Mouse (Mus musculus) limb, embryonic 14.5 days (tissue): Measurements from ENCODE around the gene Tmem189. TPM values are rescaled to one million over a fixed set of nuclear protein-coding genes. Genes with fewer than 3 reads are reported as not detected.

Experiments
- ATAC-seq: fragments of 200-750 bp; cut with Nextera tagmentation; 2 replicates; pipeline ENCODE4 v1.8.0; 2017; ENCODE audit warnings: low read depth, moderate number of reproducible peaks, moderate TSS enrichment; ENCODE audit not compliant: low FRiP score
- DNase-seq: peaks from one replicate; pipeline ENCODE4 v3.0.0-alpha.2; 2015; ENCODE audit warnings: low spot score
- H3K27ac ChIP-seq: fragments of 300-500 bp; sonication (generic); replicated peaks from 2 replicates; pipeline ENCODE4 v1.5.1; 2014; ENCODE audit warnings: low read depth, mild to moderate bottlenecking, low read length, moderate library complexity, mixed read lengths
- H3K27me3 ChIP-seq: fragments of 300-500 bp; sonication (generic); 2 replicates; pipeline ENCODE4 v1.6.1; 2014; ENCODE audit warnings: low read length, mixed read lengths; ENCODE audit not compliant: control insufficient read depth, insufficient read depth
- H3K36me3 ChIP-seq: fragments of 300-500 bp; sonication (generic); 2 replicates; pipeline ENCODE4 v1.6.1; 2014; ENCODE audit warnings: mild to moderate bottlenecking, low read length, moderate library complexity, mixed read lengths; ENCODE audit not compliant: control insufficient read depth, insufficient read depth
- H3K4me1 ChIP-seq: fragments of 300-500 bp; sonication (generic); 2 replicates; pipeline ENCODE4 v1.6.1; 2014; ENCODE audit warnings: antibody characterized with exemption, low read length, mixed read lengths; ENCODE audit not compliant: control insufficient read depth, insufficient read depth
- H3K4me2 ChIP-seq: fragments of 300-500 bp; sonication (generic); replicated peaks from 2 replicates; pipeline ENCODE4 v1.6.1; 2014; ENCODE audit warnings: low read depth, mild to moderate bottlenecking, low read length, moderate library complexity; ENCODE audit not compliant: severe bottlenecking
- H3K4me3 ChIP-seq: fragments of 300-500 bp; sonication (generic); replicated peaks from 2 replicates; pipeline ENCODE4 v1.5.1; 2014; ENCODE audit warnings: low read length
- H3K9ac ChIP-seq: fragments of 300-500 bp; sonication (generic); 2 replicates; pipeline ENCODE4 v1.6.1; 2014; ENCODE audit warnings: mild to moderate bottlenecking, low read depth, low read length, moderate library complexity; ENCODE audit not compliant: severe bottlenecking
- H3K9me3 ChIP-seq: fragments of 300-500 bp; sonication (generic); 2 replicates; pipeline ENCODE4 v1.6.1; 2016; ENCODE audit warnings: low read length; ENCODE audit not compliant: control insufficient read depth
- POLR2A ChIP-seq: fragments of 200-500 bp; IDR thresholded peaks from 2 replicates; pipeline ENCODE4 v1.8.0; 2012; ENCODE audit warnings: inconsistent platforms, mild to moderate bottlenecking, moderate library complexity, borderline replicate concordance; ENCODE audit not compliant: insufficient read depth, insufficient read length; ENCODE audit errors: extremely low read depth
- WGBS: fragments of 180-500 bp; shearing (Covaris S2); extraction: QIAGEN DNeasy Blood & Tissue Kit; methylation state at CpG from one replicate; pipeline ENCODE4 v1.1.7; 2014; 5-methylcytosine and 5-hydroxymethylcytosine counted together
- polyA plus RNA-seq, 2 experiments: library from polyadenylated mRNA; depleted of rRNA in 1 of 2; stranded (reverse) in 1 of 2; unstranded in 1 of 2; fragments of >200 nt; fragmentation: Nextera tagmentation in 1 of 2; extraction: Ambion mirVana in 1 of 2; gene quantifications; 2 replicates each; pipeline versions ENCODE4 v1.2.1 to v1.2.3; 2012 to 2014

Gene Tmem189
- polyA plus RNA-seq, 2 experiments = 39.3 to 58.9 TPM

DNA sequence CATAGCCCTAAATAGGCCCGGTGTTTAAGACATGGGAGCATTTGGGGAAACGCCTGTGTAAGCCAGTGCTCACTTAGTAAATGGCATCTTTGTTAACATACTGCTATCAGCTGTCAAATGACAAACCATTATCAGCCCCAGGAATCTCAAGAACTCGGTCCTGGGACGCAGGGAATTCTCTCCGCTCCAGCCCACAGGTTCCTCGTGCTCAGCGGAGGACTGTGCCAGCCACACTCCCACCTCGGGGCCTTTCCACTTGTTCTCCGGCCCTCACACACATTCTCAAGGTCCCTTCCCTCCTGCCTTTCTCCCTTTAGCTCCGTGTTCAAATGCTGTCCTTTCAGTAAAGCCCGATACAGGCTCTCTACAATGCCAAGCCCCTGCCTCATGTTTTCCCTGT, 30.9 kb downstream of the Tmem189 start:
- DNase-seq (no peak), ATAC-seq (no peak)
- Histone ChIP-seq H3K9ac (no peak overlapping the region), H3K27me3 (no peaks in the 10 kb centered on the region), H3K9me3 (no peaks in the 10 kb centered on the region), H3K36me3 (peaks cover 12% of the 10 kb centered on the region), H3K4me2 (0 out of 2 replicates have a peak overlapping the region, but pooled peaks have one; percentile 97), H3K4me3 (no peak overlapping the region), H3K27ac (no peak overlapping the region), H3K4me1 (peaks cover 20% of the 10 kb centered on the region)
- TF ChIP-seq POLR2A = no peak
- 81% methylated on average over 11 of the region's 11 CpGs for WGBS

DNA sequence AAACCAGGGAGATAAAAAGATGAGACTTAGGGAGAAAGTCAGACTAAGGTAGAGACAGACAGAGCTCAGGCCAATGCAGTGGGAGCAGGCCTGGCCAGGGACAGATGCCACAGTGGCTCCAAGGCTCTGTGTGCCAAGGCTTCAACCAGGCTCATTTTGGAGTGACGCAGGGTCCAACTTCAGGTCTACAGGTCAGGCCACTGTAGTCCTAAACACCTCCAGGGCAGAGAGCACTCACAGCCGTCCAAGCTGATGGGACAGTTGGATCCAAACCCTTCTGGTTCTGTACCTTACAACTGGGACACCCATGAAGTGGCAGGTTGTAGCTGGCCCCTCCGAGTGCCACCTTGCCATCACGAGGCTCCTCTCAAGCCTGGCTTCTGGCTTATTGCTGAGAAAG, 31.6 kb downstream of the Tmem189 start:
- no peak overlapping the region for H3K4me3 ChIP-seq
- ATAC-seq = no peak
- H3K27me3 ChIP-seq = no peaks in the 10 kb centered on the region
- peaks cover 20% of the 10 kb centered on the region for H3K4me1 ChIP-seq
- no peak overlapping the region for H3K9ac ChIP-seq
- H3K36me3 ChIP-seq = peaks cover 20% of the 10 kb centered on the region
- WGBS = 92% methylated on average over 4 of the region's 4 CpGs
- no peak overlapping the region for H3K4me2 ChIP-seq
- H3K9me3 ChIP-seq = no peaks in the 10 kb centered on the region
- no peak overlapping the region for H3K27ac ChIP-seq
- DNase-seq = no peak
- TF ChIP-seq POLR2A = no peak

DNA sequence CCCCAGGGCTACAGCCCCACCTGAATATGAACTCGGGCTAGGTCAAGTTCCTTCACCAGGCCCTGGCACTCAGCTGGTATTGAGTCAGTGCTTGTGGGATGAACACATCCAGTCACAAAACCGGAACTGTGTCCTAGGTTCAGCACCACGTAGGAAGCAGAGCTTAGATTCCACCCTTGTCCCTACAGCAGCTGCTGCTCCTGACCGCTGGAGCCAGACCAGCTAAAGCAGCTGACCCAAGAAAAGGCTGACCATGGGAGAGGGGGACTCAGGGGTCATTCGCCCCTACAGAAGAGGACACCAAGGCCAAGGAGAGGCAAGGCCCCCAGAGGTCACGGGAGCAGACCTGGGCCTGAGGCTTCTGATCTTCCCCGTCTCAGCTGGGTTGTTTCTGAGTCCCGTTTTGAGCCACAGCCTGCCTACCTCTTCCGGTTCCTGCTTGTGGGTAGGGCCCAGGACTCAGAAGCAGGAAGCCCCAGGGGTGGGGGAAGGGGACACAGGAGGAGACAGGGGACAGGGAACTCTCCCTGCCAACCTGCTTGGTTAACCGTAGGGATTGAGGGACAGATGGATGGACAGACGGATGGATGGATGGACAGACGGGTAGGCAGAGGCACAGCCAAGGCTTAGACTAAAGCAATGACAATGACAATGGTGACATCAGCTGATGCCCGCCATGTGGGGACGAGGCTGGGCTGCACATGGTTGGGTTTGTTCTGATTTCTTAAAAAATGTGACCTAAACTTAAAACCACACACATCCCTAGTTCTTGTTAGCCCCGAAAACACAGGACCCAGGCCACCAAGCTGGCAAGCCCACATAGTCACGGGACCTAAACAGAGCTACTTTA, 32.8 kb downstream of the Tmem189 start:
- no peak overlapping the region for H3K9ac ChIP-seq
- H3K4me2 ChIP-seq = no peak overlapping the region
- no peaks in the 10 kb centered on the region for H3K9me3 ChIP-seq
- TF ChIP-seq POLR2A = no peak
- no peak overlapping the region for H3K27ac ChIP-seq
- H3K36me3 ChIP-seq = peaks cover 26% of the 10 kb centered on the region
- no peaks in the 10 kb centered on the region for H3K27me3 ChIP-seq
- ATAC-seq (no peak), DNase-seq (no peak)
- no peak overlapping the region for H3K4me3 ChIP-seq
- WGBS = 87% methylated on average over 16 of the region's 16 CpGs
- H3K4me1 ChIP-seq = peaks cover 20% of the 10 kb centered on the region

- 82% methylated on average over 10 of the region's 10 CpGs for WGBS
- Histone ChIP-seq H3K4me1 (peaks cover 13% of the 10 kb centered on the region), H3K36me3 (peaks cover 37% of the 10 kb centered on the region), H3K9ac (no peak overlapping the region), H3K9me3 (no peaks in the 10 kb centered on the region), H3K4me3 (no peak overlapping the region), H3K27me3 (no peaks in the 10 kb centered on the region), H3K4me2 (no peak overlapping the region), H3K27ac (no peak overlapping the region)
- no peak for ATAC-seq
- TF ChIP-seq POLR2A = no peak
- no peak for DNase-seq
Observed at GRCm38 (mm10) chr2:167654911-167655600, 34.6 kb downstream of the Tmem189 start.

DNA sequence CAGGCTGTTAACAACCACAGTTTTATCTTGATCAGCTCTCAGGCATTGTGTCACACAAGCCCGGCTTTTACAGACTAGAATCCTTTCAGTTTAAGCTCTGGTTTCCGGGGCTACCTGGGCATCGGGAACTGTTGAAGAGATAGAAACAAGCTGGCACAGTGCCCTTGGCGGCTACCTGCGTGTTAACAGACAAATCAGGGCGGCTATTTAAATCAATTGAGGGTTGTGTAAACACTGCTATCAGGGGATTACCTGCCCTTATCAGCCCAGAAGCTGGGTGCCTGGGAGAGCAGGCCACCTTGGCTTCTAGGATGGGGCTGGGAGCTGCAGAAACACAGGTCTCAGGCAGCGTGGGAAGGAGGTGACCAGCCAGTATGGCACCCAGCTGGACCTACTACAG, 36.9 kb downstream of the Tmem189 start:
- Histone ChIP-seq H3K4me1 (no peaks in the 10 kb centered on the region), H3K4me2 (no peak overlapping the region), H3K36me3 (peaks cover 56% of the 10 kb centered on the region), H3K9ac (no peak overlapping the region), H3K27ac (no peak overlapping the region), H3K27me3 (no peaks in the 10 kb centered on the region), H3K9me3 (no peaks in the 10 kb centered on the region), H3K4me3 (no peak overlapping the region)
- 88% methylated on average over 7 of the region's 7 CpGs for whole genome bisulfite sequencing
- no peak for ATAC-seq
- no peak for DNase-seq
- TF ChIP-seq POLR2A = no peak
